Mouse (Mus musculus): ENCODE data around the gene Mboat2.

Gene Mboat2

DNA sequence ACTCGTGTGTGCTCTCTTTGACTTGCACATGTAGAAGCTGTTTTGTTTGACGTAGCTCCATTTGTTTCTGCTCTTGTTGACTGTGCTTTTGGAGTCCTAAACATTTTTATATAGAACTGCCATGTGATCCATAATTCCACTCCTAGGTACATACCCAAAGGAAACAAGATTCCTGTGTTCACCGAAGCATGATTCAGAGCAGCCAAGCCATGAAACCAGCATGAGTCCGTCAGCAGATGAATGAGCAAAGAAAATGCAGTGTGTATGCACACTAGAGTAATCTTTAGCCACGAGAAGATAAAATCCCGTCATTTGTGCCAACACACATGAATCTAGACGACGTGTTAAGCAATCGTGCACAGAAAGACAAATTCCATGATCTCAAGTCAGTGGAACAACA lies 67.5 kb downstream of the Mboat2 start:
- DNase-seq (ENCODE audit: low read depth, low spot score), result no peak

DNA sequence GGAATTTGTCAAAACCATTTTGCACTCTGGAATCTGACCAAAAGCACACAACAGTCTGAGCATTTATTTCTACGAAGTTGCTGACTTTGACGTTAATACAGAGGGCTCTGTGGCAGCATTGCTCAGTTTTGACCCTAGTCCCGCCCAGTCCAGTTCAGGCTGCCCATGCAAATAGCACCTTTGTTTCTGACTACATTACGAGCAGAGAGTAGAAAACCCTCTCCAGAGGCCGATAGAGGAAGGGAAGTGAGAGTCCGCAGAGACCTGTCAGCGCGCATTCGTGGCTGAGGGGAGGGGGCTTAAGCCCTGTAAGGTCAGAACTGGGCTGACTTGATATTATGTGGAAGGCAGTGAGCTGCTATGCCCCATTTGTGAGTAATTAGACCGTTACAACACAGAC lies 69.0 kb downstream of the Mboat2 start:
- no peak for DNase-seq (ENCODE audit: low read depth, low spot score)

DNA sequence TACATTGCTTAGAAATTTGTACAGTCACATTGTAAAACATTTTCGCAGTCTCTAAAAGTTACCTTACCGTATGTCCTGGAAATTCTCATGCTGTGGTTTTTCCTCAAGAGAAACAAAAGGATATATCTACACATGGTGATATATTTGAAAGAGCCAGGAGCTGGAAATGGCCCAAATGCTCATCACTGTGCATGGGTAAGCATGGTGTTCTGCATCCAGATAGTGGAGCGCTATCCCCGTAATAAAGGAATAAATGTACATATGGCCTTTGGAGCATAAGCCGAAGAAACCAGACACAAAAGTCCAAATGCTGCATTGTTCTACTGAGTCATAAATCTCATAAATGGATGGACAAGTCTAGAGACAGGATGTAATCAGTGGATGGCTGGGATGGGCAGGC lies 72.1 kb downstream of the Mboat2 start:
- DNase-seq (ENCODE audit: low read depth, low spot score), result no peak

DNA sequence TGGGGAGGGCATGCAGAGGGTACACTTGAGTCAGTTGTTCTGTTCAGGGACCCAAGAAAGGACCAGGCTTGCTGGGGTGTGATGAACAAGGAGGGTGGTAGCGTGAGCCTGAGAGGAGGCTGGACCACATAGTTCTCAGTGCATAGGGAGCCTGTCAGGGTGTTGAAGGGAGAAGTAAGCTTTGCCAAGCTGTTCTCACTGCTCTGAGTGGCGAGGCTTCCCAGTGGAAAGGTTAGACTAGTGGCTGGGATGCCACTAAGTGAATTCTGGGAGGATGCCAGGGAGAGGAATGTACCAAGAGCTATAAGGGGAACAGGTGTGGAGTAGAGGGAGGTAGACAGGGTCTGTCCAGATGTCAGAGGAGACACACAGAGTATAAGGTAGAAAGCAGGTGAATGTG lies 77.2 kb downstream of the Mboat2 start:
- DNase-seq (ENCODE audit: low read depth, low spot score), result no peak

GRCm38 (mm10) chr12:24909679-24910078 lies 79.0 kb downstream of the Mboat2 start:
- no peak for DNase-seq (ENCODE audit: low read depth, low spot score)

DNA sequence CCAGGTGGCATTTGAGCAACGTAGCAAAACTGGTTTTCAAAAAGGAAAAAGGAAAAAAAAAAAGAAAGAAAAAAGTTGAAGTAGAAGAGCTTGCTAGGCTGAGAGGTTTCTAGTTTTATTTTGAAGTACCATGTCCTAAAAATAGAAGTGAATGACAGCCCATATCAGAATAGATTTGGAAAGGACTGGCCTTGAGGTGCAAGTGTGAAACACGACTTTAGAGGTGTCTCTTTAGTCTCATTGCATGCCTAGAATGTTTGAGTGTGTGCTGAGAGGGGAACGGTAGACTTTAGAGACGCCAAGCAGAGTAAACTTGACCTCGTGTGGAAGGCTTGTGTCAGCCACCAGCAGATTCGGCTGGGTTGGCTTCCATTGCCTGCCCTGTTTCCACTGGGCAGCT lies 81.5 kb downstream of the Mboat2 start:
- no peak for DNase-seq (ENCODE audit: low read depth, low spot score)

DNA sequence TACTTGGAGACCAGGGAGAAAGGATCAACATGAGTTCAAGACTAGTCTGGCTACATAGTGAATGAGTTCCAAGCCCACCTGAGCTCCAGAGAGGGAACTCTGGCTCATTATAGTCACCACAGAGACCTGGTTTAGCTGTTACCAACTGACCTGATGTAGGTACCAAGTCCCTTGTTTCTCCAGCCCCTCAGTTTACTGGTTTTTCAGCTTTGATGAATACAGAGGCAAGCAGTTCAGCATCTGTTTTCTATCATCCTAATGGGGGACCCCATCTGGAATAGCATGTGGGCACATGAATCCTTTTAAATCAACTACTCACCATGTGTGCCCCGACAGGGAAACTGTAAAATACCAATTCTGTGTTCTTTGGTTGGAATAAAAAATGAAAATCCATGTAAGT lies 82.2 kb downstream of the Mboat2 start:
- DNase-seq (ENCODE audit: low read depth, low spot score), result no peak

DNA sequence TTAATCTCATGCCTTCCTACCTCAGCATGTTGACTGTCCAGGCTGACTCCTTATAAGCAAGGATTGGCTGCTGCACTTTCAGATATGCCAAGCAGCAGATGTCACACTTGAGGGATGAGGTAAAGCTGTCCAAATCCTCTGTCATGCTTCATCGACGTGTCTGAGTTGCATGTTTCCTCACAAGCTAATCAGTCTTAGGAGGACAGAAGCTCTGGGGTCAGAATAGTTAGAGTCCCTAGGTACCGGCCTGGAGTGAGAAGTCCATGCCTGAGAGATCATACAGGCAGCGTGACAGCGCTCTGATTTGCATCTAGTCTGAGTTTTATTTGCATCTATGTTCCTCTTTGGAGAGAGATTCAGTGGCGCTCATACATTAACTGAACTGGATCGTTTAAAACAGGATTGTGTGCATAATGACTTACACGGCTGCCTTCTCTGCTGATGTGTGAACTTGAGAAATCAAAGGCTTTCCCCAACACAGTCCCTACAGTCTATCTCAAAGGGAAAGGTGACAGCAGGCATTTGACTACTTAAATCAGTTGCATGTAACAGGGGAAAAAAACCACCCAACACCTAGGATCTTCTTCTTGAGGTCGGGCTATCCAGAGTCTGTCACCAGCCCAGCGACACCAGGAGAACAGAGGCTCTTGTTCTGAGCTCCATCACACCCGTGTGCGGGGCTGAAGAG lies 88.0 kb downstream of the Mboat2 start:
- DNase-seq (ENCODE audit: low read depth, low spot score), result no peak

DNA sequence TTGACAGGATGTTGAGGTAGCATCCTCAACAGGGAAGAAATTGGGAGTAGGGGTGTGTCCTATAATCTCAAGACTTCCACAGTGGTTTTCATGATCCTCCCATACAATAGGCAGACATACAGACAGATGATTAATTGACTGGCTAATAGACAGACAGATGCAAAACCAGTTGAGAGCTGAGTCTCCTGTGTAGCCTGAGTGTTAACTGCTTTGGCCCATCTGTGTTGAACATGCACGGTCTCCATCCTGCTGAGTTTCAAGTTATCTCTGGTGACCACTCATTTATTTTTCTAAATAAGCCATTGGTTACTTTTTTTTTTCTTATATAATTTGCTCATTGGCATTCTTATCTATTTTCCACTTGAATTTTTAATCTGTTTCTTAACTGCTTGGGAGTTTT lies 90.2 kb downstream of the Mboat2 start:
- no peak for DNase-seq (ENCODE audit: low read depth, low spot score)

GRCm38 (mm10) chr12:24924003-24924402 lies 93.3 kb downstream of the Mboat2 start:
- DNase-seq (ENCODE audit: low read depth, low spot score), result no peak

DNA sequence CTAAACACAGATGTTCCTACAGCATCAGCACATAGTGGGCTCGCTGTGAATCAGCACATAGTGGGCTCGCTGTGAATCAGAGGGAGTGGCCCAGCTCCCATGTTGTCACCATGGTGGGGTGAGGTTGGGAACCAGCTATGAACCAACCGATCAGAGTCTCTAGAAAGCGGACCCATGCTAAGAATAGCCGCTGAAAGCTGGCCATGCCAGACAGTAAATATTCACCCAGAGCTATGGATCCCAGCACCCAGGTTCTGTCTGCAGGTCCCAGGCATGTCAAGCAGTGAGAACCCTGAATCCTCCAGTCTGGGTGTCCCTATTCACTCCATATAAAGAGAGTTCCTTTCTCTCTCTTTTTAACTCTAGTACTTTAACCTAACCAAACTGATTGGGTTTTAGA lies 94.6 kb downstream of the Mboat2 start:
- no peak for DNase-seq (ENCODE audit: low read depth, low spot score)

DNA sequence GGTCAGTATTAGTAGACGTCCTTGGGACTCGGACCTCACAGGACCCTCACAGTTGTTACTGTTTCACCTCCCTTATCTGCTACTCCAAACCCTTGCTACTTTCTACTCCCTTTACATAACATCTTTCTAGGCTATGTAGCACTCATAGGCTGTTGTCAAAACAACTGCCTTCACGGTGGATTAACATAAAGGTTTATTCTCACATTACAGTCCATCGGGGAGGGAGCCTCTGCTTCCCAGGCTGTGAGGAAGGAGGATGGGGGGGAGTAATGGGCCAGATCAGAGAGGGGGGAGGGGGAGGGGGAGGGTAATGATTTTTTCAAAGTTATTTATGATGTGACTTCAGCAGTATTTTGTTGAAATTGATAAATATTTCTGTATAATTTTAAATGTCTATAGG lies 95.0 kb downstream of the Mboat2 start:
- no peak for DNase-seq (ENCODE audit: low read depth, low spot score)

GRCm38 (mm10) chr12:24928051-24928748 lies 97.5 kb downstream of the Mboat2 start:
- DNase-seq (ENCODE audit: low read depth, low spot score), result peak; percentile 92

DNA sequence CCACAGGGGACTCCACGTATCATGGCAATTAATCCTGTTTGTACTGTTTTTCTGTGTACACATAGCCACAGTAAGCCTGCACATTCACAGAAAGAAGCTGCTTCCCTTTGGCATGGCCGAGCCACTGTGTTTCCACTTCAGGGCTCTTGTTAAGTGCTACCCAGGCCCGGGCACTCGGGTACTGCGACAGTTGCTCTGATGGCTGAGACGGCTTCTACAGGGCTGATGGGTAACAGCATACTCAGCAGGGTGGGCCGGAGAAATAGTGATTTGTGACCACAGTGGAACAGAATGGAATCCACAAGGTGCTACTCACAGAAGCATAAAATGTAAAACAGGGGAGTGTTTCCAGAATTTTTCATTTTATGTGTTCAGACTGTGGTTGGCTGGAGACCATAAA lies 98.4 kb downstream of the Mboat2 start:
- DNase-seq (ENCODE audit: low read depth, low spot score), result no peak

DNA sequence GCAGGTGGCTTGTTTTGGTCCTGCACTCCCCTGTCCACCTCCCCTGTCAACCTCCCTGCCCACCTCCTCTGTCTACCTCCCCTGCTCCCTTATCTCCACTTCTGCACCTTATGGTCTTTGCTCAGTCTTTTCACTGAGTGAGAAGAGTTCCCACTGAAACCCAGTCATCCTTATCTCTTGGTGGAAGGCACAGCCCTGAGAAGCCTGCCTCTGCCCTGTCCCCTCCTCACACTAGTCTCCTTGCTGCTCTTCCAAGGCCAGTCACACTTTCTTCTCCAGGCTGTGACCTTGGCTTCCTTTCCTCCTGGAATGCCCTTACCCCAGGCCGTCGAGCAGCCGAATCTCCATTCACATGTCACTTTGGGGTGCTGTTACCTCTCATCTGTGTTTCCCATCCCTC lies 100.1 kb downstream of the Mboat2 start:
- DNase-seq (ENCODE audit: low read depth, low spot score), result no peak

DNA sequence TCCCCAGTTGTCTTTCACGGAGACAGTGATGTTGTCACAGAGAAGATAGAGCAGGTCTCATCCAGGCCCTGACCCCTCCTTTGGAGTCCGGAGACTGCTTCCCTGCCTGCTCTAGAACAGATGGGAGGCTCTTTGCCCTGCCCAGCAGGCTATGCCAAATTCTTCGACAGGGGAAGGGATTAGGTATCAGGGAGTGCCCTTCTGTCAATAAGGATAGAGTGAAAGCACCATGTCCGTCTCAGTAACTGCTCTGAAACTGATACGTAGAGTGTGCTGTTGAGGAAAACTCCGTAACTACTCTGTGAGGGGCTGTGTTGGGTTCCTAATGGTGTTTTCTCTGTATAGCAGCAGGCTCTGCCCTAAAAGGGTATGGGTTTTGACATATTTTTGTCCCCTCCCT lies 101.4 kb downstream of the Mboat2 start:
- no peak for DNase-seq (ENCODE audit: low read depth, low spot score)

GRCm38 (mm10) chr12:24933206-24933775 lies 102.6 kb downstream of the Mboat2 start:
- DNase-seq (ENCODE audit: low read depth, low spot score), result no peak

- no peak for DNase-seq (ENCODE audit: low read depth, low spot score)
Measured at GRCm38 (mm10) chr12:24933996-24934395, 103.3 kb downstream of the Mboat2 start.

DNA sequence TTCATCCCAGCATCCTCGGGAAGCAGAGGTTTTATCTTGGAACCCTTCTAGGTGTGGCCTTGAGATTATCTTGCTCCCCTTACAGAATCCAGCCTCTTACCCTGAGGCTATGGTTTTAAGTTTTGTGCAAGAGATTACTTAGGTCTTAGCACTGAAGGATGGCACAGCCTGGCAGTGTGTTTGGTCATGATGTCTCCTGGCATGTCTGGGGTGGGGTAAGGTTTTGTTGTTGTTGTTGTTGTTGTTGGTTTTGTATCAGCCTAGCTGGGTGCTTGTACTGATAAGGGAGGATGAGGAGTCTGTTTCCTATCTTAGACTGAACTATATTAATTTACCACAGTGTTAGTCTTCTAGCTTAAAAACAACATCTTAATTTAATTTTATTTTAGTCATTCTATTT lies 105.6 kb downstream of the Mboat2 start:
- no peak for DNase-seq (ENCODE audit: low read depth, low spot score)

DNA sequence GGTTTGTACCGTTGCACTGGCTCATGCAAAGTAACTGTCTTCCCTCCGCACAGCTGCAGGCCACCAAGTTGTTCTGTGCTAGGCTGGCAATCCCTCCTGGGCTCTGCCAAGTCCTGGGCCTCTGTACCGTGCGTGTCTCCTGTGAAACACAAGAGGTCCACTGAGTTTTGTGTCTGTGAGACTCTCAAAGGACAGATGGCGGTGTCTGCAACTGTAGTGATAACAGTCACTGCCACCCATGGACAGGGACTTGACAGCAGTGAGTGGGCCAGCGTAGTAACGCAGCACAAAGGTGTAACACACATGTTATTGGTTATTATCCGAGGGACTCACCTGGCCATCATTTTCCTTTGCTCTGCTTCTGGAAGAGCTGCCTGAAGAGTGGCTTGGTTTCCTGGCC lies 108.7 kb downstream of the Mboat2 start:
- no peak for DNase-seq (ENCODE audit: low read depth, low spot score)

DNA sequence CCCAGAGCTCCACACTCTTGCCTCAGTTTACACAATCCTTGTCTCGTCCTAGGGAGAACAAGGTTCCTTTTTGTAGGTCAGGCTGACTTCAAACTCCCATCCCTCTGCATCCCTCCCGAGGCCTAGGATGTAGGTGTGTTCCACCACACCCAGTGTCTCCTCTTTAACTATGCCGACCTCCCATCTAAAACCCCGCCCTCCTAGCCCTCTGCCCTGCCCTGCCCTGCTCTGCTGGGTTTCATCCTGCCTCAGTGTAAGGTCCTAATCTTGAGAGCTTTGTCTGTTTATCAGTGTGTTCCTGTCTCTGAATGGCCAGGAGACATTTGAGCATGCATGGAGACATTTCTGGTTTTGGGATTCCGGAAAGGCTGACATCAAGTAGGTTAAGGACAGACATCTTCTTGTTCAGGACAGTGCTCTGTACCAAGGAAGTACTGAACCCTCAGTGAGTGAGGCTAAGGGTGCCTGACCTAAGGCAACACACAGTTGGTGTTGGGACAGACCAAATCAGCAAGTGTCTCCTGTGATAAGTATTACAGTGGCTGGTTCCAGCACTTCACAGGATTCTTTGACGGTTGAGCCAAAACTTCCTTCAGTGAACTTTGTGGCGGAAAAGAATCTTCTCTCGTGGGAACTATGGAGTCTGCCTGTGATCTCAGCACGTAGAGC lies 112.1 kb downstream of the Mboat2 start:
- DNase-seq (ENCODE audit: low read depth, low spot score), result no peak

DNA sequence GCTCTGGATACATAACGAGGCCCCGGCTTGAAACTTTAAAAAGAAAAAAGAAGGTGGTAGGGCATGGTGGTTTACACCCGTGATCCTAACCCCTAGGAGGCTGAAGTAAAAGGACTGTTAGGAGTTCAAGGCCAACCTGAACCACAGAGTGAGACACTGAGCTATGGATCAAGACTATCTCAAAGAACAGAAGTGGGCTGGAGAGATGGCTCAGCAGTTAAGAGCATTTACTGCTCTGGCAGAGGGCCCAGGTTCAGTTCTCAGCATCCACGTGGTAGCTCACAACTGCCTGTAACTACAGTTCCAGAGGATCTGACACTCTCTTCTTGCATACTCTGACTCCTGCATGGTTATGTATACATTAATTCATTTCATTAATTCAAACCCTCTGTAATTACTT lies 112.7 kb downstream of the Mboat2 start:
- no peak for DNase-seq (ENCODE audit: low read depth, low spot score)

DNA sequence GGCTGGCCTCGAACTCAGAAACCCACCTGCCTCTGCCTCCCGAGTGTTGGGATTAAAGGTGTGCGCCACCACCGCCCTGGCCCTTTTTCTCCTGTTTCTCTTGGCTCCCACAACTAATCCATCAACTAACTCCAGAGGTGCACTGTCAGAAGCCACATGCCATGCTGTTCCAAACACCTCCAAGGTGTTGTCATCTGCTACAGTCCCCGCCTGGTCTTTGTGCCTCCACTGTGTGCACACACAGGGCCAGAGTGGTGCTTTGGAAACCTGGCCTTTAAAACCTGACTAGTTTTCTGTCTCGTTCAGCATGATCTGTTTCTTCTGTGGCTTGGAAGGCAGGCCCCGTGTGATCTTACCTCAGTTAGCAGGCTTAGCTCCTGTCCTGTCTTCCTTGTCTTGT lies 113.9 kb downstream of the Mboat2 start:
- DNase-seq (ENCODE audit: low read depth, low spot score), result no peak
